Mouse (Mus musculus): ENCODE measurements around the gene Ugt1a9. TPM values are rescaled to one million over a fixed set of nuclear protein-coding genes. Genes with fewer than 3 reads are reported as not detected.
A peak's percentile ranks its signal among the peaks of the same experiment; 100 is the strongest.
"Not testable (repeated sequence)": the region's sequence is repeated elsewhere in the genome, so short reads cannot be mapped to it uniquely, and the experiment has no call there.

The Ugt1a9 gene
- total RNA-seq, 2 experiments from 2014 or later, result not detected

DNA sequence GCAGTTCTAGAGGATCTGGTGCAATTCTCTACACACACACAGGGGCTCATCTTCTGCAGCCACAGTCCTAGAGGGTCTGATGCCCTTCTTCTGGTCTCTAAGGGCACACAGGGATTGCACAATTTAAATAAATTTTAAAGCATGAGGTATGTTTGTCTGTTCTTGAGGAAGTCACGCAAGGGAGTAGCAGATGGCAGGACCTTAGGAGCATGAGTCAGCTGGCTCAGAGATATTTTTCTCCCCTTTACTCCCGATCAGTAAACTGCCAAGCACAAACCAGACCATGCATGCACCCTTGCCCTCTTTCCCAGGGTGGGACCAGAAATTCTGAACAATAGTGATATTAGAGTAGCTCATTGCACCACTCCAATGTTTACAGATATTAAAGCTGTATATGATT is 87.8 kb downstream of the Ugt1a9 start:
- DNase-seq, result no peak
- intact Hi-C loops (cut with DNase I), result loop anchor here (10.0 kb wide), 1 partner anchor 126 kb away; no protein-coding TSS in a partner anchor

DNA sequence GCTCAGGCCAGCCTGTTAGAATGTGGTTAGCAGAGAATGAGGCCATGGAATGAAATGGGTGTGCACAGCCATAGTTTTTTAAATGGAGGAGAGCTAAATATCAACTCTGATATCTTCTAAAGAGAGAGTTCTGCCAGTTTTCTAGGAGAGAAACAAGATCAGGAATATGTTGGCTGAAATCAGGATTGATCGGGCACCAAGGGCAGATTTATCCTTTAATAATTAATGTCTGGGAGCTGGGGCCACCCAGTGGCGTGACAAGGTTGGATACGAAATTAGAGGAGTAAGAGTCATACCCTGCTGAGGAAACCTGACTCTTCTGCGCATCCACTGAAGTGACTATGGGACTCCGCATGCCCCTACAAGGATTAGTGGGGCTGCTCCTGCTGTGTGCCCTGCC is 95.1 kb downstream of the Ugt1a9 start, which contains the start of gene Ugt1a5:
Gene Ugt1a5, plus strand, starts transcription at position 302 of the 400 bp plus-strand sequence.
- intact Hi-C loops (cut with DNase I), result no loop called here

DNA sequence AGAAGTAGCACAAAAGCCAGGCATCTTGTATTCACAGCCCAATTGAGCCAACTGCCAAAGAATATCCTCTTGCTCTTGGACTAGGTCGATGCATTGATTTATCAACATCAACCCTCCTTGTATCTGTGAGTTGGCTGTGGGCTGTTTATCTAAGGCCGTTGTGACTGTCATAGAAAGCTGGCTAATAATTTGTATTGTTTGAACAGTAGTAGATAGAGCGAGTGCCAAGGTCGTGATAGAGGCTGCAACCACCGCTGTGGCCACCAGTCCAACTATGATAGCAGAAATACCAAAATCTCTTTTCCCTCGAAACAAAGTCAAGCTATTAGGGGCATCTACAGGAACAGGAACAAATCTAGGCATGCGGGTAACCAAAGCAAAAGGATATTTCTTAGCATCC is 101.6 kb downstream of the Ugt1a9 start:
- DNase-seq; intact Hi-C loops (cut with DNase I): not testable (repeated sequence)

More for the DNA sequence above, 95.1 kb downstream of the Ugt1a9 start, which contains the start of gene Ugt1a5:
- DNase-seq, result no peak

DNA sequence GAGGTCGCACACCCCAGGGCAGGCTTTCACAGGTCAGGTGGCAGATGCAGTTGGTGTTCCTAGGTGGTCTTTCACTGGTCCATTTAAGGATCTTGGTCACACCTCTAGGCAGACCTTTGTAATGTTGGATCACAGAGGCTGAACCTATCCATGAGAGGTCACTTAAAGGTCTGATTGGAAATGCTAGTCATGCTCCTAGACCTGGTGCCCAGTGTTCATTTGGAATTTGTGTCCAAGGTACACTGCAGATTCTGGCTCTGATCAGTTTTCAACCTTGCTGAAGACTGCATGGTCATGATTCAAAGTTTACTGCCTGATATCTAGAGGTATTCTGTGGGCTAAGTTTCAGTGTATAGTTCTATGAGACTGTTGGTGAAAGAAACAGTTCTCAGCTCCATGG is 109.1 kb downstream of the Ugt1a9 start:
- no peak for DNase-seq
- intact Hi-C loops (cut with DNase I), result no loop called here

DNA sequence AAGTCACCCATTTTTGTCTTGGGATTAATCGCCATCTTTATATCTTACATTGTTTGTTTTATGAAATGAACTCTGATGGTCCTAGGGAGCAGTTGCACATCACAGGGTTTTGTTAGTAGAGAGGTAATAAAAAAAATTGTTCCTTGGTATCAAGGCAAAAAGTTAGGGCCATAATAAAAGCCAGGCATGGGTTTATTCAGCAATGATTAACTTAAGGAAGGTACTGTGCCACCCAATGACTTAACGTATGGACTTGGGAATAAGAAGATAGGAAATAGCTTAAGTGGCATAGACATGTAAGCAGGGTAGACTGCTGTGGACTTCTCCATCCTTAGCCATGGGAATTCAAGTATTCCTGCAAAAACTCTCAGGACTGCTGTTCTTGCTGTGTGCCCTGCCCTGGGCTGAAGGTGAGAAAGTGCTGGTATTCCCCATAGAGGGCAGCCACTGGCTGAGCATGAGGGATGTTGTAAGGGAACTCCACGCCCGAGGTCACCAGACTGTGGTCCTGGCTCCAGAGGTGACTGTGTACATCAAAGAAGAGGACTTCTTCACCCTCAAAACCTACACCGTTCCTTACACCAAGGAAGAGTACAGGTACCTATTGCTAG is 115.8 kb downstream of the Ugt1a9 start:
- no peak for DNase-seq
- intact Hi-C loops (cut with DNase I), result no loop called here

DNA sequence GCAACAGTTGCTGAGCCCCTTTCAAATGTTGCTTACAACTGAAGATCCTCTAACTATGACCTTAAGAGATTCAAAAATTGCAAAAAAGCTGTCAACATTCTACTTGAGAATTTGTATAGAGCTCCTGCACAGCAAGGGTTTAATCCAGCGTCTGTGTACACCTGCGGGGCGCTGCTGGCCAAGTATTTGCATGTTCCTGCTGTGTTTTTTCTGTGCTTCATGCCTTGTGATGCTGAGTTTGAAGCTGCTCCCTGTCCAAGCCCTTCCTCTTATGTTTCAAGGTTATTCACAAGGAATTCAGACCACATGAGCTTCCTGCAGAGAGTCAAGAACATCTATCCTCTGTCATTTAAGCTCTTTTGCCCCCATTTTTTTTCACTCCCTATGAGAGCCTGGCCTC is 121.5 kb downstream of the Ugt1a9 start:
- no peak for DNase-seq
- intact Hi-C loops (cut with DNase I), result no loop called here

DNA sequence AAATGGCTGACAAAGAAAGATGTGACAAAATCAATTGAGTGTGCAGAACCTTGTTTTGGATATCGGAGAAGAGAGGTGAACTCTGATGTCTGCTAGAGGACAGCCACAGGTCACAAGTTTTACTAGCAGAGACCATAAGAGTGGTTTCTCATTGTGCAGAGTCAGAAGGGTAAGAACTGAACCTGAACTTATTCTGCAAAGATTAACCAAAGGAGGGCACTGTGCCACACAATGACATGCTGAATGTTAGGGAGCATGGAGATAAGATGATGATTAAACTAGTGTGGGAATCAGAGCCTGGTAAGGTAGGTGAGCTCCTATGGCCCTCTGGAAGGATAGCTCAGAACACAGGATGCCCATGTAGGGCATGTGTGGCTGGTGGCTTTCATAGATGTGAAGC is 125.1 kb downstream of the Ugt1a9 start:
- intact Hi-C loops (cut with DNase I), result no loop called here

DNA sequence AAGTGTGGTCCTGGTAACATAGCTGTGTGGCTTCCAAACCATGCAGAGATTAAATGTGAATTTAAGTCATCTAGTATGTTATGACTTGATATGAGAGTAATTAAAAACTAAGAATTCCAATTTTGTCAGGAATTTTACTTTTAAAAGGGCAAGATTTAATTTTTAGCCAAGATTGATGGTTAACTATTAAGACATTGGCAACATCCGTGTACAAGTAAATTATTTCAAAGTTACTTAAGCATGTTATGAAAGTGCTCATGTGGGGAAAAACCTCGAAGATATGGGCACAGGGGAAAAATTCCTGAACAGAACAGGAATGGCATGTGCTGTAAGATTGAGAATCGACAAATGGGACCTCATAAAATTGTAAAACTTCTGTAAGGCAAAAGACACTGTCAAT is 126.8 kb downstream of the Ugt1a9 start:
- intact Hi-C loops (cut with DNase I), result no loop called here
- DNase-seq, result no peak

More for the DNA sequence above, 125.1 kb downstream of the Ugt1a9 start:
- no peak for DNase-seq

DNA sequence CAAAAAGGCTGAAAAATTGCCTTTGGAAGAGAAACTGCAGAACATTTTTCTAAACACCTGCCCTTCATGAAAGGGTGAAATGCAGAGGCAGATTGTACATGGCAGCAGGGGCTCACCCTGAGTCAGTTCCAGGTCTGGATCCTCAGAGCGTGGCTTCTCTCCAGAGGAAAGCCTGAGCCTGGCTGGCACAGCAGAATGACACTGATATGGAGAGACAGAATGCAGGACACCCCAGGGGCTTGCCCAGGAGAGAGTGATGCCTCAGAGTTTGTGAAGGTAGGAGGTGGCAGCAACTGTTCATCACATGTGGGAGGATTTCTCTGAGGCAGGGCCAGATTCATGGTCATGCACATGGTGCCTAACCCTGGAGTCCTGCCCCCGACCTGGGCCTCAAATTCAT is 129.4 kb downstream of the Ugt1a9 start:
- intact Hi-C loops (cut with DNase I), result no loop called here
- DNase-seq, result no peak

DNA sequence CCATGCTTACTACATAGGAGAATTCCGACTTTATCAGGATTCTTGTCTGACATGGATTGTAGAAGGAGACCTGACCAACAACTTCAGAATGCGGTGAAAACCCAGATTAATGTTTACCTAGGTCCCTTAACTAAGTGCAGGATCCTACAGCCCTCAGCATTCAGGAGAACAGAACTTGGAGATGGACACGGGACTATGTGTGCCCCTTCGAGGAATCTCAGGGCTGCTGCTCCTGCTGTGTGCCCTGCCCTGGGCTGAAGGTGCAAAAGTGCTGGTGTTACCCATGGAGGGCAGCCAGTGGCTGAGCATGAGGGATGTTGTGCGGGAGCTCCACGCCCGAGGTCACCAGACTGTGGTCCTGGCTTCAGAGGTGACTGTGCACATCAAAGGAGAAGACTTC is 129.9 kb downstream of the Ugt1a9 start, which contains the start of gene Ugt1a2:
Gene Ugt1a2, plus strand, starts transcription at position 146 of the 400 bp plus-strand sequence.
- intact Hi-C loops (cut with DNase I), result no loop called here
- DNase-seq, result no peak

DNA sequence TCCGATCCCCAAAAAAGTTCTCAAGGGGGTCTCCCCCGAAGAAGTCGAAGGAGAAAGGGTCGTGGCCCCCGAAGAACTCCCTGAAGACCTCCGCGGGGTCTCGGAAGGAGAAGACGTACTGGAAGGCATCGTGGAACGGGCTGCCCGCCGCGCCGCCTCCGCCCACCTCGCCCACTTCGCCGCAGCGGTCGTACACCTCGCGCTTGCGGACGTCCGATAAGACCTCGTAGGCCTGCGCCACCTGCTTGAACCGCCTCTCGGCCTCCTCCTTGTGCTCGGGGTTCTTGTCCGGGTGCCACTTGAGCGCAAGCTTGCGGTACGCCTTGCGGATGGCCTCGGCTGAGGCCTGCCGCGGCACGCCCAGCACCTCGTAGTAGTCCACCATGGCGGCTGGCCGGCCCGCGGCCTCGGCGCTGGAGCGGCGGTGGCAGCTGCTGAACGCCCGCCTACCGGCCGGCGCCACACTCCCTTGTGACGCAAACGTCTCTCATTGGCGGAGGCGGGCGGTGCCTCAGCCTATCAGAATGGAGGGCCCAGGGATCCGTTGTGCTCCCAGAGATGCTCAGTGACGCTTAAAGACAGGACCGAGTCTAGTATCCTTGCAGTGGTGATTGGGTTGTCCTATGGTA is 134.8 kb downstream of the Ugt1a9 start, which contains the start of gene Dnajb3:
Gene Dnajb3, minus strand, starts transcription at position 489 of the 629 bp plus-strand sequence.
- DNase-seq, result peak; percentile 88
- intact Hi-C loops (cut with DNase I), result no loop called here

DNA sequence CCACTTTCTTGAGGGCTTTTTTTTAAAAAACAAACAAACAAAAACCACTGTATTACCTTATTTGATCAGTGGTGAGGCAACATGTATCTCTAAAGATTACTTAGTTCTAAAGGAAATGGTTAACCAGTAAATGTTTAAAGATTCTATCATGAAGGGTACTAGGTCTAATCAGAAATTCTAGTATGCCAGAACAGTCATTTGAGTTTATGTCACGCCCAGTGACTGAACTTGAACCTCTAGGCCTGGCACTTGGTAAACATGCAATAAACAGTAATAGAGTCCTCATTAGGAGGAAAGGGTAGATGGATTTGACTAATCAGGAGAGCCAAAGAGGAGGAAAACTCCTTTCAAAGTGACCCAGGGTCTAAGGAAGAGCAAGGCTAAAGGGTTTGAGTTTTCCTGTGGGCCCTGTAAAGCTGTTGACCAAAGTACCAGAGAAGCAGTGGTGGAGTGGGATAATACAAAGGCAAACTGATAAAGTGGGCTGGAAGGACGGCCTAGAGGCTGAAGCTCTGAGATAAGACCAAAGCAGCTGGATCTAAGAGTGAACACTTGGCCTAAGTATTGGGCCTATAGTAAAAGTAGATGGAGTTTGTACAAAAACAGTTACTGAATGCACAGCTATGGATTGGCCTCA is 136.4 kb downstream of the Ugt1a9 start:
- intact Hi-C loops (cut with DNase I), result no loop called here
- no peak for DNase-seq

DNA sequence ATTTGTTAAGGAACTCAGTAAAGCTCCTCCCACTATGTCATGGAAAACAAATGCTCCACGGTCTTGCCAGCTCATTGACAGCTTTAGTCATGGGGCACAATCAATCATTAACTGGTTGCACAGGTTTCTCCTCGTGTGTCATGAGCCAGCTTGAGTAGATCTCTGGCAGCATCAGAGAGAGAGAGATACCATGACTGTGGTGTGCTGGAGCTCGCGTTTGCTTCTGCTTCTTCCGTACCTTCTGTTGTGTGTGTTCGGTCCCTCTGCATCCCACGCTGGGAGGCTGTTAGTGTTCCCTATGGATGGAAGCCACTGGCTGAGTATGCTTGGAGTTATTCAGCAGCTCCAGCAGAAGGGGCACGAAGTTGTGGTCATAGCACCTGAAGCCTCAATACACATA is 141.2 kb downstream of the Ugt1a9 start, which contains the start of gene Ugt1a1:
Gene Ugt1a1, plus strand, starts transcription at position 148 of the 400 bp plus-strand sequence.
- intact Hi-C loops (cut with DNase I), result no loop called here

DNA sequence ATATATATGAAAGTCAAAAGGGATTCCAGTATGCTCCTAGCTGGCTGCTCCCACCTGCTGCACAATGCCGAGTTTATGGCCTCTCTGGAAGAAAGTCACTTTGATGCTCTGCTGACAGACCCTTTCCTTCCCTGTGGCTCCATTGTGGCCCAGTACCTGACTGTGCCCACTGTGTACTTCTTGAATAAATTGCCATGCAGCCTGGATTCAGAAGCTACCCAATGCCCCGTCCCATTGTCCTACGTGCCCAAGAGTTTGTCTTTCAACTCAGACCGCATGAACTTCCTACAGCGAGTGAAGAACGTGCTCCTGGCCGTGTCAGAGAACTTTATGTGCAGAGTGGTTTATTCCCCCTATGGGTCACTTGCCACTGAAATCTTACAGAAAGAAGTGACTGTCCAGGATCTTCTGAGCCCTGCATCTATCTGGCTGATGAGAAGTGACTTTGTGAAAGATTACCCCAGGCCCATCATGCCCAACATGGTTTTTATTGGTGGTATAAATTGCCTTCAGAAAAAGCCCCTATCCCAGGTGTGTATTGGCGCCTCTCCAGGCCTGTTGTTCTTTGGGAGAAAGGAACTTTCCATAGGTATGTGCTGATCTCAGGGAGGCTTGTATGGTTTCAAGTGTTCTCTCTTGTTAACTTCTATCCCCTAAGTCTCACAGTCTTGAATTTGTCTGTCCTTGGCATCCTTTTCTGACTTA is 141.9 kb downstream of the Ugt1a9 start:
- no peak for DNase-seq
- intact Hi-C loops (cut with DNase I), result no loop called here

More for the DNA sequence above, 141.2 kb downstream of the Ugt1a9 start, which contains the start of gene Ugt1a1:
- DNase-seq, result no peak

DNA sequence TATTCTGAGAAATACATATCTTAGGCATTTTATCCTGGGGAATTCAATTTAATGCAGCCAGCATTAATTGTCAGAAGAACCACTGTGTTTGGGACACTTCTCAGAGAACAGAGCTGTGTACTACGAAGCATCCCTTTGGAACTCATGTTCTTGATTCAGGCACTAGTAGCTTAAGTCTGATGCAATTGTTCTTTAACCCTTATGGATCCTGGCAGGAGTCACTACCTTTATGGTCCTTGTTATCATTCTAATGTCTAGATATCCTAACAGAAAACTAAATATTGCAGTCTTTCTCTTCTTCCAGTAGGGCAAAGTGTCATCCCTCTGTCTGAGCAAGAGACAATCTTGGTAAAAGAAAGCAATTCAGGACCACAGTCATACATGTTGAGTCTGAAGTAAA is 142.5 kb downstream of the Ugt1a9 start:
- intact Hi-C loops (cut with DNase I), result no loop called here
- no peak for DNase-seq

DNA sequence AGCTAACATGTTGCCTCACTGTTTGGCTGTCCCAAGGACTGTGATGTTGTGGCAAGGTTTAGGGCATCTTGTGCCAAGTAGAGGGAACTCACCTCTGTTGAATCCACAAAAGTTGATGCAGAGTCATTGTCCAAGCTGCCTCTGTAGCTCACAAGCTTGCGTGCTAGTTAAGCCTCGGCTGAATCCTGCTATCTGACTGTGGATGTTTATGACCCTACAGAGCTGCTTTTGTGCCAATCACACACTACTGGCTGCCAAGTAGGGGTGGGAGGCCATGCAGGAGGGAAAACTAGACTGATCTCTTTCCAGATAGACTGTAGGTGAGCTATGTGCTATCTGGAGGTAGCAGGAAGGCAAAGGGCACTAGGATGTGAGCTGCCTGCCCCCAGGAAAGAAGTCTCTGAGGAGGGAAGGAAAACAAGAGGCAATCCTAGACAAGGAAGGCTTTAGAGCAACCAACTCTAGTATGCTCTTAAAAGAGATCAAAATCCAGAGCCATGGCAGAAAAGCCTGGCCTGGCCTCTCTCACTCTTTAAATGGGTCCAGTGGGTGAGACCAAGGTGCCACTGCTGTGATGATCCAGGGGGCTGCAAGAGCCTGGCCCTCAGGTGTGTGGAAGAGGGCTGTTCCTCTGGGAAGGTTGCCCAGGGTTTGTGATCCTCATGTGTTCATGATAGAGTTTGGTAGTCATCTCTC is 143.3 kb downstream of the Ugt1a9 start:
- DNase-seq, result no peak
- intact Hi-C loops (cut with DNase I), result no loop called here

DNA sequence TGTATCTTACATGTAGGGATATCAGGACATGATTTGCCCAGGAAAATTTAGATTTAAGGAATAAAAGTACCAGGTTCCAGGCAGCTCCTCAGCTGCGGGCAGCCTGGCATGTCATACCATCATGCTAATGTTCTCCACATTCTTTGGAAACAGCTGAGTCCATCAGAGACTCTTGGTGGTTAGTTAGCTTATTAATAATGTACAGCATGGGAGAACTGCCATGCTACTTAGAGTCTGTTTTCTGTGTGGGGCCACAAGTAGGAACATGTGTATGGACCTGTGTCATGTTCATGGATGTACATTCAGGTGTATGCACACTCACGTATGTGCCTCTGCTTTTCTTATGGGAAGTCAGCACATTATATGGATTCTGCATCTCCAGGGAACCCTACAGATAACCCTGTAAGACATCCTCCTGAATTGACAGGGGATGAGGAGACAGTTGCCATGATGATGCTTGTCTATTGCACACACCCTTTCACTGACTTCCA is 143.9 kb downstream of the Ugt1a9 start:
- no peak for DNase-seq
- intact Hi-C loops (cut with DNase I), result no loop called here

DNA sequence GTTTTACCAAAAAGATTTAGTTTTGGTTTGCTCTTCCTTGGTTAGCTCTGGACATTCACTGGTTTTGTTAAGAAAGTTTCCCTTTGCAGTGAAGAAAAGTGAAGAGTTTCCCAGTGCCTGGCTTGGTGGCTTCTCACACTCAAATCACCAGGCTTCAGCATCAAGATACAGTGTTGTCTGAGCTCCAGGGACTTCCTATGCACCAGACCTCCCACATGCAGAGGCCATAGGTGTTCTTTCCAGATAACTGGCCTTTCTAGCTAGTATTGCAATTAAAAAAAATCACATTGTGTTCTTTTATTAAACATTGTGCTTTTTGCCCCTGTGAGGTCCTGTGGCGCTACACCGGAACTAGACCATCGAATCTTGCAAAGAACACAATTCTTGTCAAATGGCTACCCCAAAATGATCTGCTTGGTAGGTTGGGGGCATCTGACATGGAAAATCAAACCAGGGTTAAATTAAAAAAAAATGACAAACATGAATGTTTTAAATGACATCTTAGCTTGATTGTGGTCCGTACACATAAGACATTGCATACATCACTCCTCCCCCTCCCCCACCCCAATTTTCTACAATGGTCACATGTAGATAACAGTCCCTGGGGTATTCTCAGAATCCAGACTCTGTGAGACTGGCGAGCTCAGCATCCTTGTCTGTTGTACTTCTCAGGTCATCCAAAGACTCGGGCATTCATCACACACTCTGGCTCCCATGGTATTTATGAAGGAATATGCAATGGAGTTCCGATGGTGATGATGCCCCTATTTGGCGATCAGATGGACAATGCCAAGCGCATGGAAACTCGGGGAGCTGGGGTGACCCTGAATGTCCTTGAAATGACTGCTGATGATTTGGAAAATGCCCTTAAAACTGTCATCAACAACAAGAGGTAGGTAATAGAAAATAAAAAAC is 145.1 kb downstream of the Ugt1a9 start:
- DNase-seq, result no peak
- intact Hi-C loops (cut with DNase I), result no loop called here

DNA sequence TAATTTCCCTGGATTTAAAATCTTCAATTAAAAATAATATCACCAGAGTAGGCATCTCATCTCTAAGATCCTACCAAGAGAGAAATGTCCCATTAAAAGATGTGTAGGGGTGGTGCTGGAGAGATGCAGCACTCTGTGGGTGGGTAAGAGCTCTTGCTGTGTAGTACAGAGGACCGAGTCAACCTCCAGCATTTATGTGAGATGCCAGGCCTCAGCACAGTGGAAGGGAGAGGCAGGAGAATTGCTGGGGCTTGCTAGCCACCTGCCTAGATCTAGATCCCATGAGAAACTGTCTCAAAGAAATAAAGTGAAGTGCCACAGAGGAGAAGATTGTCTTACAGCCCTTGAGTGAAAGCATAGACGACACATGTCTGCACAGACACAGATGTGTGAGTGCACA is 146.0 kb downstream of the Ugt1a9 start:
- intact Hi-C loops (cut with DNase I), result no loop called here
- DNase-seq, result no peak
